Mouse (Mus musculus): Measurements from ENCODE around the gene Afap1. TPM values are rescaled to one million over a fixed set of nuclear protein-coding genes. Genes with fewer than 3 reads are reported as not detected.

Gene Afap1
- polyA plus RNA-seq, 1 experiment from 2014 or later, result 21.6 TPM

DNA sequence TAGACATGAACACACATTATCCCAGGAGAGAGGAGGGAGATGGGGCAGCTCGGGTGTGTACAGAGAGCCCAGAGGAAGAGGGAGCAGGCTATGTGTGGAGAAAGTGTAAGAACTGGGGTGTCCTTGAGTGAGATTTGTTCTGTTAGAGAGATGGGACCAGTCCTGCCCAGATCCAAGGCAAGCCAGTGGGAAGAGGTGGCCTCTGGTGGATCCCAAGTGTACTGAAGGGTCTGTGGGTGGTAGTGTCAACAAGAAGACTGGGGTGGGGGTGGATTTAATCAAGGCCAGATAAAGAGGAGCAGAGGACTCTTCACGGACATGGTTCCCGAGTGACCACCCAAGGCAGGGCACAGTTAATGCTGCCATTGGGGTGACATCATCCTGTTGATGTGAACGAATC lies 54.3 kb downstream of the Afap1 start:
- no peak for DNase-seq (ENCODE audit: low spot score)
- Histone ChIP-seq H3K27me3 (ENCODE audit: low read depth, poor library complexity, severe bottlenecking) (no peaks in the 10 kb centered on the region), H3K36me3 (peaks cover 76% of the 10 kb centered on the region), H3K4me3 (no peak overlapping the region), H3K9me3 (replicated peaks) (no peaks in the 10 kb centered on the region), H3K27ac (replicated peaks) (no peak overlapping the region), H3K4me1 (peaks cover 14% of the 10 kb centered on the region)
- 79% methylated on average over 4 of the region's 4 CpGs for WGBS

DNA sequence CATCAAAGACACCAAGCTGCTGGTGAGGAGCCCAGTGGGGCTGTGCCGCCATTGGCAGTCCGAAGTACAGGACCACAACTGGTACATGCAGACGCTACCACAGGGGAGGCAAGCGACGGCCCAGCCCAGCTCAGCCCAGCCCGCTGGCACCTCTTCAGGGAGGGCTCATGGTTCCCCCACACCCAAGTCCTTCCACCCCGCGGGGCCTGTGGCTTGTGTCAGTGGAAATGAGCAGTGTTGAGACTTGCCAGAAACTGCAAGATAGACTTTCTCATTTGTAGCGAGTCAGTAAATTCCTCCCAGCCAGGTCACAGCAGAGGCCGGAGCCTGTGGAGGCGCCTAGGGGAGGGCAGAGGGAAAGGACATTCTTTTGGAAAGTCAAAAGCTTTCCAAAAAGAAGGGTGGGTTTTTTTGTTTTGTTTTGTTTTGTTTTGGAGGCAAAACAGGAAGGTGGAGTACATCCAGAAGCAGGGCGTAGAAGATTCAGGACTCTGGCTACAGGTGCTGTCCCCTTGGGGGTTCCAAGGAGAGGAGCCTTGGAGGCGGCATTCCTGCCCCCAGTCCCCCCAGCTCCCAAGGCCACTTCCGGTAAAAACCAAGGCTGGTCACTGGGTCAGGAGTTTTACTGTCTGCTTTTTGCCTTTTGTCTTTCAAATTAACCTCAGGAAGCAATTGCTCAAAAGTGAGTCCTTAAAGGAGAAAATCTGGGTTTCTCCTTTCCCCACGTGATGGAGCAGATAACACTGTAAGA lies 55.3 kb downstream of the Afap1 start:
- H3K4me1 ChIP-seq, result peaks cover 14% of the 10 kb centered on the region
- no peak overlapping the region for H3K4me3 ChIP-seq
- WGBS, result 78% methylated on average over 15 of the region's 15 CpGs
- no peak for DNase-seq (ENCODE audit: low spot score)
- no peaks in the 10 kb centered on the region for H3K9me3 ChIP-seq (replicated peaks)
- H3K27me3 ChIP-seq (ENCODE audit: low read depth, poor library complexity, severe bottlenecking), result no peaks in the 10 kb centered on the region
- H3K27ac ChIP-seq (replicated peaks), result peak overlapping the region; percentile 35; the same call in 1 of the 2 replicates
- H3K36me3 ChIP-seq, result peaks cover 79% of the 10 kb centered on the region

DNA sequence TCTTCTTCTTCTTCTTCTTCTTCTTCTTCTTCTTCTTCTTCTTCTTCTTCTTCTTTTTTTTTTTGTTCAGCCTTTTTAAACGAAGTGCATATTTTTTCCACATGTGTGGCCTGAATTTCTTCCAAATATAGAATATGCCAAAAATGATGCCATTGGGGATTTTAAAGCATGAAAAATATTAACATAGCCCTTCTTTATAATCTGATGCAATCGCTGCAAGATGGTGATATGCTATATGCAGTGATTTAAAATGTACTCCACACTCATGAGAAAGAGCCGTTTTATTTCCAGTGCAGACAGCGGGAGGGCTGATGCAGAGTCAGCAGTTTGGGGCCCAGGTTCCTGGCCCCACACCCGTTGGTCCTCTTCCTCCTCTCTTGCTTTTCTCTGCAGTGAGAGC lies 55.9 kb downstream of the Afap1 start:
- H3K4me1 ChIP-seq, result peaks cover 14% of the 10 kb centered on the region
- DNase-seq (ENCODE audit: low spot score), result no peak
- H3K4me3 ChIP-seq, result no peak overlapping the region
- no peaks in the 10 kb centered on the region for H3K9me3 ChIP-seq (replicated peaks)
- no peak overlapping the region for H3K27ac ChIP-seq (replicated peaks)
- WGBS, result 88% methylated on average over 5 of the region's 5 CpGs
- peaks cover 73% of the 10 kb centered on the region for H3K36me3 ChIP-seq
- no peaks in the 10 kb centered on the region for H3K27me3 ChIP-seq (ENCODE audit: low read depth, poor library complexity, severe bottlenecking)

- peaks cover 67% of the 10 kb centered on the region for H3K36me3 ChIP-seq
- peaks cover 10% of the 10 kb centered on the region; the same call in 1 of the 2 replicates for H3K4me1 ChIP-seq
- DNase-seq (ENCODE audit: low spot score), result no peak
- 94% methylated on average over 7 of the region's 7 CpGs for WGBS
- H3K9me3 ChIP-seq (replicated peaks), result no peaks in the 10 kb centered on the region
- H3K4me3 ChIP-seq, result no peak overlapping the region
- no peak overlapping the region for H3K27ac ChIP-seq (replicated peaks)
- no peaks in the 10 kb centered on the region for H3K27me3 ChIP-seq (ENCODE audit: low read depth, poor library complexity, severe bottlenecking)
These were observed 57.4 kb downstream of the Afap1 start for GRCm38 (mm10) chr5:35950504-35950903.

DNA sequence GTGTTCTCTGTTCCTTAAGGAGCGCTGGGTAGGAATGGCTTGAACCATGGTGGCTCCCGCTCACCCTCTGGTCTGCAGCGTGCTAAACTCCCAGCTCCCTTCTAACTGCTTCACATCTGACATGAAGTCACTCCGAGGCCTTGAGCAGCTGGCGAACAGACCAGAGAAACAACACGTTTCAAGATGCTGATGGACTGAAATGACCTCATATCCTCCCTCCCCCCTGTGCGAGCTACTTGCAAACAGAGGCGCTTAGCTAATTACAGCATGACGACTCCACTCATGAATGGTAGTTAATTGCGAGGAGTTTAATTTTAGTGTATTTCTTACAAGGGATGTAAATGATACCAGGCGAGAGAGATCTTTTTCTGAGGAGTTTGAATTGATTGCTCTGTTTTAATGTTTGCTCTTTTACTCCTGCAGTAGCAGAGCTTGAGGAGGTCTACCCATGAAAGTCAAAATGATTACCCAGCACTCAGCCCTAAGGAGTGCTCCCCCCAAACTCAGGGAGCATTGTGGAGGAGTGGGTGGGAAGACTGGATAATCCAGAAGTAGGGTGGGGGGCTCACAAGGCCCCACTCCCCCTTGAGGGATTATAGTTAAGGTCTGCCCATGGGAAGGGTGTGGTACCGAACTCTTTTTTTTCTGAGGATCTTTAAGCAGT lies 61.1 kb downstream of the Afap1 start:
- Histone ChIP-seq H3K4me1 (no peaks in the 10 kb centered on the region), H3K27ac (replicated peaks) (peak overlapping the region; percentile 57; the same call in 1 of the 2 replicates), H3K27me3 (ENCODE audit: low read depth, poor library complexity, severe bottlenecking) (no peaks in the 10 kb centered on the region), H3K36me3 (peaks cover 51% of the 10 kb centered on the region), H3K9me3 (replicated peaks) (no peaks in the 10 kb centered on the region), H3K4me3 (no peak overlapping the region)
- 84% methylated on average over 12 of the region's 12 CpGs for WGBS
- DNase-seq (ENCODE audit: low spot score), result no peak

- DNase-seq (ENCODE audit: low spot score), result no peak
- Histone ChIP-seq H3K36me3 (peaks cover 43% of the 10 kb centered on the region), H3K27ac (replicated peaks) (no peak overlapping the region), H3K4me3 (no peak overlapping the region), H3K9me3 (replicated peaks) (no peaks in the 10 kb centered on the region), H3K4me1 (no peaks in the 10 kb centered on the region), H3K27me3 (ENCODE audit: low read depth, poor library complexity, severe bottlenecking) (peaks cover 6% of the 10 kb centered on the region)
- 95% methylated on average over 1 of the region's 1 CpGs for WGBS
These were observed 63.1 kb downstream of the Afap1 start for GRCm38 (mm10) chr5:35956268-35956667.

- no peaks in the 10 kb centered on the region for H3K9me3 ChIP-seq (replicated peaks)
- no peak for DNase-seq (ENCODE audit: low spot score)
- H3K4me1 ChIP-seq, result no peaks in the 10 kb centered on the region
- peaks cover 30% of the 10 kb centered on the region for H3K27me3 ChIP-seq (ENCODE audit: low read depth, poor library complexity, severe bottlenecking)
- 89% methylated on average over 2 of the region's 2 CpGs for WGBS
- H3K36me3 ChIP-seq, result peaks cover 48% of the 10 kb centered on the region
- H3K4me3 ChIP-seq, result no peak overlapping the region
- H3K27ac ChIP-seq (replicated peaks), result no peak overlapping the region
These were observed 65.6 kb downstream of the Afap1 start for GRCm38 (mm10) chr5:35958681-35959080.

DNA sequence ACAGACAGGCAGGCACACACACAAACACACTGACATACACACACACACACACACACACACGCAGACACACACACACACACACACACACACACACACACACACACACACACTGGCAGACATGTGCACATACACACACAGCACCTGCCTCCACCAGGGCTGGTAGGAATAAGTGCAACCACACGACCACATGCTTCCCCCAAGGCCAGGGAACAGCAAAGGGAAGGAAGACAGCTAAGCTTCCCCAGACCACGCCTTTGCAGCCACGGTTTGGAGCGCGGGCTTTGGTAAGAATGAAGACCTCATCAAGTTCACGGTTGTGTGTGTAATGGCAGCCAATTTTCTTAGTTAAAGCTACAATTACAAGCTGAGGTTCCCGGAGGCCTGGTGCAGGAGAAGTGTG lies 67.0 kb downstream of the Afap1 start:
- no peak overlapping the region for H3K4me3 ChIP-seq
- WGBS, result 79% methylated on average over 8 of the region's 8 CpGs
- H3K27ac ChIP-seq (replicated peaks), result no peak overlapping the region
- DNase-seq (ENCODE audit: low spot score), result no peak
- H3K4me1 ChIP-seq, result peaks cover 9% of the 10 kb centered on the region
- H3K9me3 ChIP-seq (replicated peaks), result no peaks in the 10 kb centered on the region
- H3K36me3 ChIP-seq, result peaks cover 55% of the 10 kb centered on the region
- peaks cover 44% of the 10 kb centered on the region for H3K27me3 ChIP-seq (ENCODE audit: low read depth, poor library complexity, severe bottlenecking)

GRCm38 (mm10) chr5:35961271-35961670 lies 68.2 kb downstream of the Afap1 start:
- Histone ChIP-seq H3K36me3 (peaks cover 66% of the 10 kb centered on the region), H3K27me3 (ENCODE audit: low read depth, poor library complexity, severe bottlenecking) (peaks cover 51% of the 10 kb centered on the region), H3K27ac (replicated peaks) (no peak overlapping the region), H3K9me3 (replicated peaks) (peaks cover 2% of the 10 kb centered on the region), H3K4me1 (peaks cover 15% of the 10 kb centered on the region), H3K4me3 (no peak overlapping the region)
- no peak for DNase-seq (ENCODE audit: low spot score)
- WGBS, result 89% methylated on average over 8 of the region's 8 CpGs

DNA sequence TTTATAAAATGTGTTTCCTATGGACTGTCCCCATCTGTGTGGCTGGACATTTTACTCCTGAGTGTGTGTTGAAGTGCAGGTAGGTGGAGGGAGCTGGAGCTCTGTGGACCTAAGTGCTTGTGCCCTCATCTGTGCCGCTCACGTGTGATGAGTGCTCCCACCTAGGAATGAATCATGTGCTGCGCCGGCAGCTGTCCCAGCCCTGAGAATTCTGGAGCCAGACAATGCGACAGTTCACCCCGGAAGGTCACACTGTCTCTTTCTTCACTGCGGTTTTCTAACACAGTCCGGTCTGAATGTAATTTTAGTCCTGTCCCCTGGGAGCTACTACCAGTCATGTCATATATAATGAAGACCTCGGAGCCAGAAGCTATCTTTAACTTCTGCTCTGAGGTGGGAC lies 70.5 kb downstream of the Afap1 start:
- peaks cover 75% of the 10 kb centered on the region for H3K27me3 ChIP-seq (ENCODE audit: low read depth, poor library complexity, severe bottlenecking)
- 86% methylated on average over 9 of the region's 9 CpGs for WGBS
- H3K9me3 ChIP-seq (replicated peaks), result peaks cover 6% of the 10 kb centered on the region
- H3K4me1 ChIP-seq, result peaks cover 15% of the 10 kb centered on the region
- DNase-seq (ENCODE audit: low spot score), result no peak
- no peak overlapping the region for H3K4me3 ChIP-seq
- peaks cover 82% of the 10 kb centered on the region for H3K36me3 ChIP-seq
- H3K27ac ChIP-seq (replicated peaks), result no peak overlapping the region

- WGBS, result 28% methylated on average over 5 of the region's 5 CpGs
- H3K36me3 ChIP-seq, result peaks cover 91% of the 10 kb centered on the region
These were observed 71.9 kb downstream of the Afap1 start for GRCm38 (mm10) chr5:35965036-35965435.

GRCm38 (mm10) chr5:35969857-35970256 lies 76.7 kb downstream of the Afap1 start:
- Histone ChIP-seq H3K27me3 (ENCODE audit: low read depth, poor library complexity, severe bottlenecking) (peaks cover 47% of the 10 kb centered on the region), H3K27ac (replicated peaks) (peak overlapping the region; percentile 71; the same call in 1 of the 2 replicates), H3K4me1 (peaks cover 32% of the 10 kb centered on the region), H3K36me3 (peaks cover 64% of the 10 kb centered on the region), H3K4me3 (no peak overlapping the region), H3K9me3 (replicated peaks) (peaks cover 6% of the 10 kb centered on the region)
- no peak for DNase-seq (ENCODE audit: low spot score)
- WGBS, result 93% methylated on average over 3 of the region's 3 CpGs

More at GRCm38 (mm10) chr5:35965036-35965435, 71.9 kb downstream of the Afap1 start:
- Histone ChIP-seq H3K4me1 (peaks cover 20% of the 10 kb centered on the region), H3K9me3 (replicated peaks) (peaks cover 6% of the 10 kb centered on the region), H3K27ac (replicated peaks) (no peak overlapping the region), H3K4me3 (no peak overlapping the region), H3K27me3 (ENCODE audit: low read depth, poor library complexity, severe bottlenecking) (peaks cover 89% of the 10 kb centered on the region)
- DNase-seq (ENCODE audit: low spot score), result peak; percentile 36

Measured in midbrain, embryonic 10.5 days (tissue).